Mouse (Mus musculus) spleen, postnatal 0 days (tissue): ENCODE data around the gene N4bp2l2. TPM values are rescaled to one million over a fixed set of nuclear protein-coding genes. Genes with fewer than 3 reads are reported as not detected.

Source experiments
- polyA plus RNA-seq: library from polyadenylated mRNA; unstranded; fragments of >200 nt; fragmentation: Nextera tagmentation; extraction: Ambion mirVana; gene quantifications from 2 replicates; pipeline ENCODE4 v1.2.1, GENCODE M21; 2015

N4bp2l2 gene
- 30.1 and 31.9 TPM in 2 replicates for polyA plus RNA-seq

GRCm38 (mm10) chr5:150666133-150666739 is at the start of gene N4bp2l2:
Gene N4bp2l2, minus strand, starts transcription at chr5:150666183.

GRCm38 (mm10) chr5:150673153-150673835 is 7.3 kb upstream of the N4bp2l2 start, which contains the start of gene Pds5b:
Gene Pds5b, plus strand, starts transcription at chr5:150673739.

GRCm38 (mm10) chr5:150597088-150597487 is 68.9 kb downstream of the N4bp2l2 start, which contains the start of gene N4bp2l1:
Gene N4bp2l1, minus strand, starts transcription at chr5:150597188.

Other genes starting within 250 kb of the N4bp2l2 start
- not detected in 2 replicates for gene Zar1l, start 148.0 kb downstream of the N4bp2l2 start, polyA plus RNA-seq
- gene Brca2, start 143.6 kb downstream of the N4bp2l2 start, polyA plus RNA-seq: 30.4 and 33.1 TPM in 2 replicates
- 28.9 and 32.8 TPM in 2 replicates for gene N4bp2l1, start 69.0 kb downstream of the N4bp2l2 start, polyA plus RNA-seq
- 13.0 and 14.1 TPM in 2 replicates for gene Pds5b, start 7.6 kb upstream of the N4bp2l2 start, polyA plus RNA-seq